ENCODE assay signal across 9 mouse cellular contexts in genomic region chr3:119995781-119996180, GRCm38 (mm10).
A peak's percentile ranks its signal among the peaks of the same experiment; 100 is the strongest.
DNase-seq lines count a peak whose midpoint lies in the region; ATAC-seq and TF ChIP-seq lines count a peak whose summit lies in the region.
"Had no signal": no experiment of that assay in that cellular context is flagged by ENCODE, and none has a peak within 500 bp of the region (broad histone marks: within the 10 kb centered on the region; RNA-seq: fewer than 3 reads in every experiment).

No protein-coding gene starts in this region.

- peak overlapping the region; percentile 19; the same call in 1 of the 2 replicates for H3K27ac ChIP-seq in lung, embryonic 14.5 days (ENCODE audit: low read depth)
- H3K27ac ChIP-seq: embryonic facial prominence, embryonic 13.5 days had no signal

- H3K36me3 ChIP-seq in lung, embryonic 14.5 days (ENCODE audit: insufficient read depth): no peaks in the 10 kb centered on the region
- H3K36me3 ChIP-seq: embryonic facial prominence, embryonic 13.5 days had no signal

- H3K4me1 ChIP-seq in lung, embryonic 14.5 days (ENCODE audit: insufficient read depth): no peaks in the 10 kb centered on the region
- H3K4me1 ChIP-seq: embryonic facial prominence, embryonic 13.5 days had no signal

- H3K9ac ChIP-seq in lung, embryonic 14.5 days: no peak overlapping the region
- H3K9ac ChIP-seq: embryonic facial prominence, embryonic 13.5 days had no signal

- intact Hi-C loops in heart, postnatal 25 days (cut with DNase I): no loop called here

- no peaks in the 10 kb centered on the region for H3K27me3 ChIP-seq in lung, embryonic 14.5 days (ENCODE audit: insufficient read depth, low read length)
- H3K27me3 ChIP-seq: embryonic facial prominence, embryonic 13.5 days had no signal

- no peaks in the 10 kb centered on the region for H3K9me3 ChIP-seq in lung, embryonic 14.5 days (ENCODE audit: low read depth, low read length)
- H3K9me3 ChIP-seq: embryonic facial prominence, embryonic 13.5 days had no signal

- no peak overlapping the region for H3K4me3 ChIP-seq in lung, embryonic 14.5 days (ENCODE audit: low read depth, low read length)
- H3K4me3 ChIP-seq: embryonic facial prominence, embryonic 13.5 days had no signal

- WGBS in lung, embryonic 14.5 days: 45% methylated on average over 4 of the region's 4 CpGs

- peak; percentile 97 for ATAC-seq in frontal cortex, adult (ENCODE audit: low TSS enrichment)
- ATAC-seq in lung, embryonic 14.5 days (ENCODE audit: insufficient read depth): peak; percentile 90

- H3K4me2 ChIP-seq in lung, embryonic 14.5 days: no peak overlapping the region
- H3K4me2 ChIP-seq: embryonic facial prominence, embryonic 13.5 days had no signal

- TF ChIP-seq CTCF in lung, embryonic 14.5 days (IDR thresholded peaks at IDR 0.05; ENCODE audit: low read depth): no peak

- DNase-seq in frontal cortex, postnatal 25 days (ENCODE audit: low spot score in 2 of 2): no peak
- DNase-seq in 3T3-L1 (ENCODE audit: low read depth, low spot score): peak; percentile 67
- peak; percentile 25 to 27 for DNase-seq in cerebellum, postnatal 36 days
- peak; percentile 1 for DNase-seq in heart, postnatal 25 days (ENCODE audit: low spot score)
- DNase-seq in lung, embryonic 14.5 days: peak; percentile 90
- DNase-seq in testis, postnatal 10 days (ENCODE audit: low spot score): peak; percentile 50
- DNase-seq in spleen, adult 12 weeks (ENCODE audit: low spot score): no peak

Comparison
In these comparisons a context has a peak if more than half of its experiments do, and no peak if none do; other contexts are left out.
1. DNase-seq: peak in 3T3-L1 (single experiment), cerebellum, postnatal 36 days (2 of 2), heart, postnatal 25 days (single experiment), lung, embryonic 14.5 days (single experiment) and testis, postnatal 10 days (single experiment); none in frontal cortex, postnatal 25 days (0 of 2) and spleen, adult 12 weeks (single experiment).